Mouse (Mus musculus) forebrain, embryonic 11.5 days (tissue): ENCODE measurements around the gene Kdm4b. TPM values are rescaled to one million over a fixed set of nuclear protein-coding genes. Genes with fewer than 3 reads are reported as not detected.

Experiments
- ATAC-seq: fragments of 200-750 bp; cut with Nextera tagmentation; replicated peaks from 2 replicates; pipeline ENCODE4 v1.8.0; 2017; ENCODE audit warnings: moderate TSS enrichment; ENCODE audit not compliant: low FRiP score
- DNase-seq: peaks from one replicate; pipeline ENCODE4 v3.0.0-alpha.2; 2017; ENCODE audit warnings: low spot score
- H3K27ac ChIP-seq: fragments of 300-500 bp; sonication (generic); 2 replicates; pipeline ENCODE4 v1.5.1; 2014; ENCODE audit warnings: low read depth, low read length
- H3K27me3 ChIP-seq: fragments of 300-500 bp; sonication (generic); 2 replicates; pipeline ENCODE4 v1.6.1; 2014; ENCODE audit warnings: mild to moderate bottlenecking, low read length, mixed read lengths; ENCODE audit not compliant: control insufficient read depth, insufficient read depth
- H3K36me3 ChIP-seq: fragments of 300-500 bp; sonication (generic); 2 replicates; pipeline ENCODE4 v1.6.1; 2014; ENCODE audit warnings: mild to moderate bottlenecking, low read length, moderate library complexity, mixed read lengths; ENCODE audit not compliant: control insufficient read depth, insufficient read depth
- H3K4me1 ChIP-seq: fragments of 300-500 bp; sonication (generic); replicated peaks from 2 replicates; pipeline ENCODE4 v1.6.1; 2014; ENCODE audit warnings: low read length, mixed read lengths; ENCODE audit not compliant: control insufficient read depth, insufficient read depth
- H3K4me2 ChIP-seq: fragments of 300-500 bp; sonication (generic); 2 replicates; pipeline ENCODE4 v1.6.1; 2014; ENCODE audit warnings: low read depth, mild to moderate bottlenecking, low read length, moderate library complexity, mixed read lengths; ENCODE audit not compliant: severe bottlenecking
- H3K4me3 ChIP-seq: fragments of 300-500 bp; sonication (generic); 2 replicates; pipeline ENCODE4 v1.5.1; 2014; ENCODE audit warnings: low read depth, low read length
- H3K9ac ChIP-seq: fragments of 300-500 bp; sonication (generic); 2 replicates; pipeline ENCODE4 v1.6.1; 2014; ENCODE audit warnings: low read length
- H3K9me3 ChIP-seq: fragments of 300-500 bp; sonication (generic); 2 replicates; pipeline ENCODE4 v1.6.1; 2016; ENCODE audit warnings: low read length, mixed read lengths; ENCODE audit not compliant: control insufficient read depth
- WGBS: fragments of 180-500 bp; shearing (Covaris S2); extraction: QIAGEN DNeasy Blood & Tissue Kit; methylation state at CpG from one replicate; pipeline ENCODE4 v1.1.7; 2014; 5-methylcytosine and 5-hydroxymethylcytosine counted together
- polyA plus RNA-seq: library from polyadenylated mRNA; unstranded; fragments of >200 nt; fragmentation: Nextera tagmentation; extraction: Ambion mirVana; gene quantifications from 2 replicates; pipeline ENCODE4 v1.2.1, GENCODE M21; 2014

Kdm4b gene
- polyA plus RNA-seq, 1 experiment from 2014 or later: 52.1 TPM

- whole genome bisulfite sequencing: 93% methylated on average over 4 of the region's 4 CpGs
- Histone ChIP-seq H3K9me3 (no peaks in the 10 kb centered on the region), H3K27ac (peak within 1 kb of the TSS; percentile 88; the same call in 1 of the 2 replicates), H3K36me3 (no peaks in the 10 kb centered on the region), H3K4me1 (peaks cover 23% of the 10 kb centered on the region), H3K4me2 (no peak within 1 kb of the TSS), H3K27me3 (no peaks in the 10 kb centered on the region), H3K9ac (no peak within 1 kb of the TSS; the same call in 1 of the 2 replicates), H3K4me3 (no peak within 1 kb of the TSS)
- ATAC-seq: no peak
- DNase-seq: no peak
These were observed 33.2 kb upstream of the Kdm4b start, which contains the start of gene Plin3 for GRCm38 (mm10) chr17:56292531-56293222. Plin3 (minus strand) TSS chr17:56292873.

GRCm38 (mm10) chr17:56293291-56293690 is 32.6 kb upstream of the Kdm4b start:
- H3K4me3 ChIP-seq: no peak overlapping the region
- H3K9ac ChIP-seq: no peak overlapping the region
- peaks cover 20% of the 10 kb centered on the region for H3K4me1 ChIP-seq
- H3K36me3 ChIP-seq: no peaks in the 10 kb centered on the region
- H3K4me2 ChIP-seq: no peak overlapping the region
- H3K27ac ChIP-seq: no peak overlapping the region
- ATAC-seq (no peak), DNase-seq (no peak)
- no peaks in the 10 kb centered on the region for H3K9me3 ChIP-seq
- H3K27me3 ChIP-seq: no peaks in the 10 kb centered on the region
- WGBS: 68% methylated on average over 1 of the region's 1 CpGs

GRCm38 (mm10) chr17:56294241-56294640 is 31.6 kb upstream of the Kdm4b start:
- H3K9me3 ChIP-seq: no peaks in the 10 kb centered on the region
- no peak overlapping the region for H3K27ac ChIP-seq
- no peak overlapping the region for H3K9ac ChIP-seq
- H3K4me3 ChIP-seq: no peak overlapping the region
- no peaks in the 10 kb centered on the region for H3K36me3 ChIP-seq
- no peaks in the 10 kb centered on the region for H3K27me3 ChIP-seq
- no peak for ATAC-seq
- 90% methylated on average over 19 of the region's 19 CpGs for WGBS
- no peak overlapping the region for H3K4me2 ChIP-seq
- no peak for DNase-seq
- H3K4me1 ChIP-seq: peaks cover 18% of the 10 kb centered on the region

GRCm38 (mm10) chr17:56296201-56296600 is 29.7 kb upstream of the Kdm4b start:
- Histone ChIP-seq H3K9ac (no peak overlapping the region), H3K36me3 (no peaks in the 10 kb centered on the region), H3K4me2 (no peak overlapping the region), H3K4me3 (no peak overlapping the region), H3K27me3 (no peaks in the 10 kb centered on the region), H3K4me1 (peaks cover 4% of the 10 kb centered on the region; the same call in 1 of the 2 replicates), H3K27ac (no peak overlapping the region), H3K9me3 (no peaks in the 10 kb centered on the region)
- DNase-seq (no peak), ATAC-seq (no peak)
- WGBS: 78% methylated on average over 1 of the region's 1 CpGs

- no peak overlapping the region for H3K9ac ChIP-seq
- H3K4me1 ChIP-seq: peaks cover 8% of the 10 kb centered on the region; the same call in 1 of the 2 replicates
- no peak overlapping the region for H3K27ac ChIP-seq
- no peaks in the 10 kb centered on the region for H3K27me3 ChIP-seq
- H3K36me3 ChIP-seq: no peaks in the 10 kb centered on the region
- no peak overlapping the region for H3K4me2 ChIP-seq
- no peaks in the 10 kb centered on the region for H3K9me3 ChIP-seq
- H3K4me3 ChIP-seq: no peak overlapping the region
- DNase-seq (no peak), ATAC-seq (no peak)
- 96% methylated on average over 1 of the region's 1 CpGs for WGBS
These were observed 27.6 kb upstream of the Kdm4b start for GRCm38 (mm10) chr17:56298238-56298637.

GRCm38 (mm10) chr17:56300186-56300585 is 25.7 kb upstream of the Kdm4b start, which contains the start of gene Arrdc5:
Arrdc5 (minus strand) TSS chr17:56300286.
- DNase-seq: no peak
- H3K9ac ChIP-seq: no peak within 1 kb of the TSS
- H3K27ac ChIP-seq: no peak within 1 kb of the TSS
- H3K36me3 ChIP-seq: no peaks in the 10 kb centered on the region
- ATAC-seq: no peak
- H3K4me2 ChIP-seq: no peak within 1 kb of the TSS
- no peaks in the 10 kb centered on the region for H3K27me3 ChIP-seq
- H3K4me1 ChIP-seq: peaks cover 11% of the 10 kb centered on the region
- WGBS: 95% methylated on average over 9 of the region's 9 CpGs
- no peak within 1 kb of the TSS for H3K4me3 ChIP-seq
- H3K9me3 ChIP-seq: no peaks in the 10 kb centered on the region

- Histone ChIP-seq H3K9ac (peak overlapping the region; percentile 45), H3K4me2 (peak overlapping the region; percentile 97), H3K27ac (peak overlapping the region; percentile 94), H3K9me3 (no peaks in the 10 kb centered on the region), H3K27me3 (no peaks in the 10 kb centered on the region), H3K36me3 (peaks cover 4% of the 10 kb centered on the region; the same call in 1 of the 2 replicates), H3K4me3 (peak overlapping the region; percentile 88), H3K4me1 (peaks cover 22% of the 10 kb centered on the region)
- DNase-seq: peak; percentile 80
- ATAC-seq: peak; percentile 38
- WGBS: 24% methylated on average over 13 of the region's 13 CpGs
These were observed 23.4 kb upstream of the Kdm4b start for GRCm38 (mm10) chr17:56302363-56302996.

- Histone ChIP-seq H3K36me3 (peaks cover 4% of the 10 kb centered on the region; the same call in 1 of the 2 replicates), H3K9me3 (no peaks in the 10 kb centered on the region), H3K27ac (peak within 1 kb of the TSS; percentile 94), H3K27me3 (no peaks in the 10 kb centered on the region), H3K4me2 (peak within 1 kb of the TSS; percentile 97), H3K9ac (peak within 1 kb of the TSS; percentile 92), H3K4me3 (peak within 1 kb of the TSS; percentile 88), H3K4me1 (peaks cover 25% of the 10 kb centered on the region)
- WGBS: under 1% methylated on average over 43 of the region's 43 CpGs
- peak; percentile 93 for DNase-seq
- peak; percentile 84 for ATAC-seq
These were observed 22.6 kb upstream of the Kdm4b start, which contains the start of gene Uhrf1 for GRCm38 (mm10) chr17:56303160-56303846. Uhrf1 (plus strand) TSS chr17:56303321.
